Mouse (Mus musculus): Measurements from ENCODE around the gene Gm13288.
"Not testable (repeated sequence)": the region's sequence is repeated elsewhere in the genome, so short reads cannot be mapped to it uniquely, and the experiment has no call there.

- TF ChIP-seq CTCF (IDR thresholded peaks at IDR 0.05), result peak; percentile 49
- TF ChIP-seq EP300 (IDR thresholded peaks at IDR 0.05), result not testable (repeated sequence)
These were observed 11.2 kb upstream of the Gm13288 start, which contains the start of gene Gm13275 for GRCm38 (mm10) chr4:88793936-88794675.
